Mouse (Mus musculus) testis, adult 2 months (tissue): ENCODE data around the gene Alpk1.

Experiments
- CTCF ChIP-seq: fragments of 200-500 bp; IDR thresholded peaks from 2 replicates; pipeline ENCODE4 v1.5.1; 2012; ENCODE audit warnings: low read depth, mild to moderate bottlenecking, inconsistent platforms, low read length, moderate library complexity; ENCODE audit not compliant: control insufficient read depth, insufficient read depth, insufficient replicate concordance
- POLR2A ChIP-seq: fragments of 200-500 bp; IDR thresholded peaks from 2 replicates; pipeline ENCODE4 v1.6.1; 2012; ENCODE audit warnings: low read depth, mild to moderate bottlenecking, inconsistent platforms, low read length, moderate library complexity; ENCODE audit not compliant: control insufficient read depth

DNA sequence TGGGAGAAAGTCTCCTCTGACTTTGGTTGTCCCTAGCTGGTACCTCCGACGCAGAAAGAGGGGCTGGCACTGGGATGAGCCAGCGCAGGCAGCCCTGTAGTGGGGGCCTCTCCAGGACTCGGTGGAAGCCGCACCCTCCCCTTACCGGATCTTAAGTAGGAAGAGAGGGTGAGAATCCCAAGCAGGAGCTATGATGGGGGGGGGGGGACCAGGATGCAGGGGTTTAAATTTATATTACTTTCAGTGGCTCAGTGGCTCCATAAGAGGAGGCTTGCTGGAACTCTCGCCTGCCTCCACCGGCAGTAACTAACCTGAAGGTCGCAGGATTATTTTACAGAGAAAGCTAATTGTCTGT is 152.4 kb downstream of the Alpk1 start:
- TF ChIP-seq CTCF (no peak), POLR2A (no peak)
